Mouse (Mus musculus) heart, embryonic 10.5 days (tissue): Measurements from ENCODE around the gene Gabarap. TPM values are rescaled to one million over a fixed set of nuclear protein-coding genes. Genes with fewer than 3 reads are reported as not detected.
"Not testable (repeated sequence)": the region's sequence is repeated elsewhere in the genome, so short reads cannot be mapped to it uniquely, and the experiment has no call there.

Source experiments
- DNase-seq: peaks from one replicate; pipeline ENCODE4 v3.0.0-alpha.2; 2017; ENCODE audit warnings: low spot score
- H3K27ac ChIP-seq: fragments of 300-500 bp; sonication (generic); 2 replicates; pipeline ENCODE4 v1.5.1; 2016; ENCODE audit warnings: mild to moderate bottlenecking
- H3K27me3 ChIP-seq: fragments of 300-500 bp; sonication (generic); 2 replicates; pipeline ENCODE4 v1.6.1; 2016; ENCODE audit warnings: mild to moderate bottlenecking; ENCODE audit not compliant: poor library complexity, insufficient read depth, severe bottlenecking
- H3K36me3 ChIP-seq: fragments of 300-500 bp; sonication (generic); 2 replicates; pipeline ENCODE4 v1.6.1; 2016; ENCODE audit warnings: mild to moderate bottlenecking, moderate library complexity
- H3K4me1 ChIP-seq: fragments of 300-500 bp; sonication (generic); 2 replicates; pipeline ENCODE4 v1.6.1; 2016; ENCODE audit warnings: mild to moderate bottlenecking
- H3K4me3 ChIP-seq: fragments of 300-500 bp; sonication (generic); 2 replicates; pipeline ENCODE4 v1.5.1; 2016; ENCODE audit warnings: mild to moderate bottlenecking, moderate library complexity
- H3K9me3 ChIP-seq: fragments of 300-500 bp; sonication (generic); 2 replicates; pipeline ENCODE4 v1.6.1; 2016; ENCODE audit warnings: mild to moderate bottlenecking, moderate library complexity
- WGBS: fragments of 180-500 bp; shearing (Covaris S2); methylation state at CpG from one replicate; pipeline ENCODE4 v1.1.7; 2016; 5-methylcytosine and 5-hydroxymethylcytosine counted together
- polyA plus RNA-seq: library from polyadenylated mRNA; unstranded; fragments of >200 nt; fragmentation: Nextera tagmentation; extraction: Ambion mirVana; gene quantifications from 2 replicates; pipeline ENCODE4 v1.2.1, GENCODE M21; 2016

Gene Gabarap
- polyA plus RNA-seq, 1 experiment from 2014 or later: 365 TPM

DNA sequence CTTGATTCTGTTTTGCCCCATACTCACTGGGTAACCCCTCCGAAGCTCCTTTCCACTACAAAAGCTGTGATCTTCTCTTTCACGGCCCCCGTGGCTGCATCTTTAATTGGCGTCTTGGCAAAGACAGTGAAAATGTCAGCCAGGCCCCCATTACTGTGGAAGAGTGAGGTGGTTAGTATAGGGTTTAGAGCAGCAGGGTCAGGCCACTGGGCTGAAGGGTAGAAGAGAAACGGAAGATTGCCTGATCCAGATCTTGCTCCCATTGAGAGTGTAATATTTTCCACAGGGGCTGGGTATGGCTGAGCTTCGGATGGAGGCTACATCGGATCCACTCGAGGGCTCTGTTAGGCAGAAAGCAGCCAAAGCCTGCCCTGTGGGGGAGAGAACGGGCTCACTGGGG is 22.0 kb downstream of the Gabarap start:
- H3K4me3 ChIP-seq: no peak overlapping the region
- WGBS: 90% methylated on average over 9 of the region's 9 CpGs

GRCm38 (mm10) chr11:70013408-70013807 is 22.5 kb downstream of the Gabarap start:
- H3K36me3 ChIP-seq: peaks cover 51% of the 10 kb centered on the region
- no peak overlapping the region for H3K27ac ChIP-seq
- H3K9me3 ChIP-seq: no peaks in the 10 kb centered on the region
- WGBS: 85% methylated on average over 3 of the region's 3 CpGs
- H3K4me1 ChIP-seq: peaks cover 26% of the 10 kb centered on the region
- DNase-seq: no peak
- H3K27me3 ChIP-seq: no peaks in the 10 kb centered on the region
- no peak overlapping the region for H3K4me3 ChIP-seq

More for the DNA sequence above, 22.0 kb downstream of the Gabarap start:
- no peak for DNase-seq
- Histone ChIP-seq H3K36me3 (peaks cover 56% of the 10 kb centered on the region), H3K9me3 (no peaks in the 10 kb centered on the region), H3K4me1 (peaks cover 21% of the 10 kb centered on the region), H3K27me3 (no peaks in the 10 kb centered on the region), H3K27ac (no peak overlapping the region)

GRCm38 (mm10) chr11:70014051-70014450 is 23.1 kb downstream of the Gabarap start:
- WGBS: 52% methylated on average over 5 of the region's 5 CpGs
- H3K27me3 ChIP-seq: no peaks in the 10 kb centered on the region
- peaks cover 45% of the 10 kb centered on the region for H3K36me3 ChIP-seq
- H3K4me1 ChIP-seq: peaks cover 32% of the 10 kb centered on the region
- no peak for DNase-seq
- H3K9me3 ChIP-seq: no peaks in the 10 kb centered on the region
- H3K4me3 ChIP-seq: no peak overlapping the region
- no peak overlapping the region for H3K27ac ChIP-seq

- WGBS: 1% methylated on average over 35 of the region's 35 CpGs
- H3K27ac ChIP-seq: peak within 1 kb of the TSS; percentile 90
- peak; percentile 96 for DNase-seq
- no peaks in the 10 kb centered on the region for H3K27me3 ChIP-seq
- no peaks in the 10 kb centered on the region for H3K9me3 ChIP-seq
- peaks cover 42% of the 10 kb centered on the region for H3K4me1 ChIP-seq
- peak within 1 kb of the TSS; percentile 77 for H3K4me3 ChIP-seq
- peaks cover 35% of the 10 kb centered on the region for H3K36me3 ChIP-seq
Measured at GRCm38 (mm10) chr11:70014880-70015558, 24.1 kb downstream of the Gabarap start, which contains the start of gene Acadvl. TSS of gene Acadvl (minus strand) at chr11:70015411.

DNA sequence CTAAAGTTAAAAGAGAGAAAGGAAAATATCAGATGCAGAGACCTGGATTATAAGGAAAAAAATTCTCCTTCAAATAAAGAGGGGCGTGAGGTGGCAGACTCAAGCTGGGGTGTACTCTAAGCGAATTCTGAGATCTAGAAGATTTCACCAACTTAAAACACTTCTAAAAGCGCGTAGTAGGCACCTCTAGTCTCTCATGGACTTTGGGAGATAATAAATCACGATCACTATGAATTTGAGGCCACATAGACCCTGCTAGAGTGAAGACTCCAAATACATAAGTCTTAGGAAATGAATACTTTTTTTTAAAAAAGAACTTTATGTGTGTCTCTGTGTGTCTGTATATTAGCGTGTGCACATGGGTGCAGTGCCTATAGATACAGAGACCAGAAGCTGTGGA is 24.7 kb downstream of the Gabarap start:
- 63% methylated on average over 6 of the region's 6 CpGs for WGBS
- Histone ChIP-seq H3K27me3 (no peaks in the 10 kb centered on the region), H3K27ac (no peak overlapping the region), H3K4me1 (peaks cover 49% of the 10 kb centered on the region), H3K36me3 (peaks cover 28% of the 10 kb centered on the region), H3K9me3 (no peaks in the 10 kb centered on the region), H3K4me3 (peak overlapping the region; percentile 77)
- DNase-seq: no peak

DNA sequence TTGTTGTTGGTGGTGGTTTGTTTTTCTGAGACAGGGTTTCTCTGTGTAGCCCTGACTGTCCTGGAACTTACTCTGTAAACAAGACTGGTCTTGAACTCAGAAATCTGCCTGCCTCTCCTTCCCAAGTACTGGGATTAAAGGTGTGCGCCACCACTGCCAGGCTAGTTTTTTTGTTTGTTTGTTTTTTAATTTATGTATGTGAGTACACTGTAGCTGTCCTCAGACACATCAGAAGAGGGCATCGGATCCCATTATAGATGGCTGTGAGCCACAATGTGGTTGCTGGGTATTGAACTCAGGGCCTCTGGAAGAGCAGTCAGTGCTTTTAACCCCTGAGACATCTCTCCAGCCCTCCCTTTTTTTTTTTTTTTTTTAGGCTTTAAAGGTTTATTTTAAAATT is 25.2 kb downstream of the Gabarap start:
- H3K4me1 ChIP-seq: peaks cover 51% of the 10 kb centered on the region
- WGBS: 84% methylated on average over 2 of the region's 2 CpGs
- H3K4me3 ChIP-seq, H3K27me3 ChIP-seq, H3K9me3 ChIP-seq, H3K27ac ChIP-seq, DNase-seq: not testable (repeated sequence)
- peaks cover 23% of the 10 kb centered on the region for H3K36me3 ChIP-seq

DNA sequence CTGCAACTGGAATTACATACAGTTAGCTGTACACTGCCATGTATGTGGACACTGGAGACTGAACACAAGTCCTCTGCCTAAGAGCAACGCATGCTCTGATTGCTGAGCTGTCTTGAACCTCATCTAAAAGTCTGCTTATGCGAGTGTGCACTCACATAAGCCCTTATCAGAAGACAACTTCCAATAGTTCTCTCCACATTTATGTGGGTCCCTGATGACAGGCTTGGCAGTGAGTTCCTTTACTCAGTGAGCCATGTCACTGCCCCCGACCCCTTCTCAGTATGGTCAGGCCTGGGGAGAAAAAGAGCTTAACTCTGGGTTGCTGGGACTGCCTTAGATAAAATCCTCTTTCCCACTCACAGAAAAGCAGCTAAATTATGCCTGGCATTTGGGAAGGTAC is 25.7 kb downstream of the Gabarap start, which contains the start of gene Dlg4:
TSS of gene Dlg4 (plus strand) at position 274 of the 400 bp plus-strand sequence.
- no peaks in the 10 kb centered on the region for H3K27me3 ChIP-seq
- peaks cover 56% of the 10 kb centered on the region for H3K4me1 ChIP-seq
- peaks cover 18% of the 10 kb centered on the region for H3K36me3 ChIP-seq
- H3K9me3 ChIP-seq: no peaks in the 10 kb centered on the region
- 76% methylated on average over 3 of the region's 3 CpGs for WGBS
- peak within 1 kb of the TSS; percentile 77 for H3K4me3 ChIP-seq
- DNase-seq: no peak
- peak within 1 kb of the TSS; percentile 93 for H3K27ac ChIP-seq

DNA sequence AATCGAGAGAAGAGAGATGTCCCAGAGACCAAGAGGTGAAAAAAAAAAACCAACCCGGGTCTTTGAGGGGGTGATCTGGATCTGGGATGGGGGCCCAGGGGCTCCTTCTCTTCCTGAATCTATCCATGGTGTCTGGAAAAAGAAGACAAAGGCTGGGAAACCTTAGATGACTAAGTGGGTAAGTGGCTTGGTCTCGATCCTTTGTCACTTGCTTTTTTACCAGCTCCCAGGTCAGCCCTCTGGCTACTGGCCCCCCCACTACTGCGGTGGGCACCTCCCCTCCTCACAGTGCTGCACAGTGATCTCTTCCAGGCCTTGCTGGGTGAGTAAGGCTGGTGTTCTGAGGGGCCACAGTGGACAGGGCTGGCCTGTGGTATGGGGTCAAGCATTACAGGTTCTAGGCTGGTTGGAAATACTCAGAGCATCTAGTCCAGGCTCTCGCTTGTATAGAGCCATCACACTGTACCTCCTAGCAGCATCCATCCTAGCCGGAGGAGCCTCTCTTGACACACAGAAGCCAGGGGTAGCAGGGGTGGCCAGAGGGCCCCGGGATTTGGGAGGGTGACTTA is 26.3 kb downstream of the Gabarap start:
- whole genome bisulfite sequencing: 41% methylated on average over 7 of the region's 7 CpGs
- Histone ChIP-seq H3K4me3 (peak overlapping the region; percentile 72), H3K4me1 (peaks cover 59% of the 10 kb centered on the region), H3K27me3 (no peaks in the 10 kb centered on the region), H3K36me3 (peaks cover 12% of the 10 kb centered on the region), H3K9me3 (no peaks in the 10 kb centered on the region), H3K27ac (peak overlapping the region; percentile 93)
- no peak for DNase-seq

- Histone ChIP-seq H3K9me3 (no peaks in the 10 kb centered on the region), H3K4me1 (peaks cover 66% of the 10 kb centered on the region), H3K27me3 (no peaks in the 10 kb centered on the region), H3K27ac (peak overlapping the region; percentile 93), H3K36me3 (peaks cover 2% of the 10 kb centered on the region), H3K4me3 (peak overlapping the region; percentile 72)
- WGBS: 2% methylated on average over 21 of the region's 25 CpGs
- no peak for DNase-seq
Measured at GRCm38 (mm10) chr11:70018131-70018990, 27.4 kb downstream of the Gabarap start.

DNA sequence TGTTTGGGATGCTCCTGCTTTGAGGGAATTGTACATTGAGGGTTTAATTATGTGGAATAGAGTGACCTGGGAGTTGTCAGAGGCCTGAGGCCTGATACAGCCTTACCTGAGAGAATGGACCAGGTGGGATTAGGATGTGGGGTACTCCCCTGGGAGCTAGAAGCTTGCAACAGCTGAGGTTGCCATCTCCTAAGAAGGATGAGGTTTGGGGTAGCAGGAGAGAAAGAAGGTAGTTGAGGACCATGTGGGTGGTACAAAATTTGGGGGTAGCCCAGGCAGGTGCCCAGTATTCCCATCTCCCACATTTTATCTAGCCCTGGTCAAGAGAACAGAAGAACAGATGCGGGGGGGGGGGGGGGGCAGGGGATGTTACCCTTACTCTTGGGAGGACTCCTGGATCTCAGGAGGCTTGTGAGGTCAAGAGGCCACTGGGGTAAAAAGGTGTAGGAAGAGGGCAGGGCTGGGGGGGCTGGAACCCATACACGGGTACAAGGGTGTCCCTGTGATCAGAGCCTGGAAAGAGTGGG is 28.6 kb downstream of the Gabarap start:
- 21% methylated on average over 2 of the region's 2 CpGs for WGBS
- H3K4me1 ChIP-seq: peaks cover 70% of the 10 kb centered on the region

GRCm38 (mm10) chr11:70020022-70020631 is 29.2 kb downstream of the Gabarap start:
- Histone ChIP-seq H3K9me3 (no peaks in the 10 kb centered on the region), H3K27me3 (no peaks in the 10 kb centered on the region), H3K36me3 (no peaks in the 10 kb centered on the region), H3K27ac (peak overlapping the region; percentile 93), H3K4me3 (peak overlapping the region; percentile 72), H3K4me1 (peaks cover 67% of the 10 kb centered on the region)
- 20% methylated on average over 8 of the region's 8 CpGs for WGBS
- no peak for DNase-seq

More for the DNA sequence above, 28.6 kb downstream of the Gabarap start:
- Histone ChIP-seq H3K9me3 (no peaks in the 10 kb centered on the region), H3K27ac (peak overlapping the region; percentile 93), H3K36me3 (no peaks in the 10 kb centered on the region), H3K4me3 (peak overlapping the region; percentile 72), H3K27me3 (no peaks in the 10 kb centered on the region)
- no peak for DNase-seq

DNA sequence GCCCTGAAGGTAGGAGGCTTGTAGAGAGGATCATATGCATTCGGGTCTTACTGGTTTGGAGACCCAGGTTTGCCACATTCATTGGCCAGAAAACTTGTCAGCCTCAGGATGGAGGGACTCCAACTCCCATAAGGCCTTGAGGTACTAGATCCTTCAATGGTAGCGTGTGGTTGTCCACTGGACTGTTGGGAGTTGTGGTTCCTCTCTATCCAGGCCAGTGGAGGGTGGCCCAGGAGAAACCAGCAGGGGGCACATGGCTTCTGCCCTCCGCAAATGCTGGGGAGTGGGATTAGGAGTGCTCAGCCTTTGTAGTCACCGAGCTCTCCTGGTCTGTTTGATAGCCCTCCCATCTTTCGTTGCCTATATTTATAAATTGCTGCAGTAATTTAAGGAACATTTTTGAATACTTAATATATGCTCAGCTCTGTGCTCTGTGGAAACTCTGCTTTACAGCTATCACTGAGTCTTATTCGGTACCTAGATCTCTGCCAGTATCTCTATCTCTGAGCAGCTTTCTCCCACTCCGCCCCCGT is 29.9 kb downstream of the Gabarap start:
- Histone ChIP-seq H3K27ac (peak overlapping the region; percentile 93), H3K9me3 (no peaks in the 10 kb centered on the region), H3K4me3 (peak overlapping the region; percentile 72), H3K27me3 (no peaks in the 10 kb centered on the region), H3K4me1 (peaks cover 72% of the 10 kb centered on the region), H3K36me3 (no peaks in the 10 kb centered on the region)
- DNase-seq: peak; percentile 94
- under 1% methylated on average over 8 of the region's 8 CpGs for WGBS
